Comparison of ENCODE assay signal across 19 mouse cellular contexts in the genomic region with DNA sequence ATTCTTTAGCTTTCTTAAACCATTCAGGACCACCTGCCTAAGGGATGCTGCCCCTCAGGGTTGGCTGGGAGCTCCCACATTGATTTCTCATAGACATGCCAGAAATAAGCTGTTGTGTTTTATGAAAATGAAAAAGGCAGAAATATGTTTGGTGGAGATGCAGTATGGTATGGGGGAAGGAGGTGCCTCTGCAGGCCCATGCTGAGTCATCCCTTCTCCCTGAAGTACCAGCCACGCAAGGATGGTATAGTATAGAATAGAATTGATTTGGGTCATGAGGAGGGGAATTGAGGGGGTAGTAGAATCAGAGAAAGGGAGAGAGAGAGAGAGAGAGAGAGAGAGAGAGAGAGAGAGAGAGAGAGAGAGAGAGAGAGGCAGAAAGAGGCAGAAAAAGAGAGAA. TPM values are rescaled to one million over a fixed set of nuclear protein-coding genes. Genes with fewer than 3 reads are reported as not detected.
"Had no signal": no experiment of that assay in that cellular context is flagged by ENCODE, and none has a peak within 500 bp of the region (broad histone marks: within the 10 kb centered on the region; RNA-seq: fewer than 3 reads in every experiment).

No protein-coding gene starts in this region.

- DNase-seq: kidney, adult 18-20 months; kidney, adult 9 months; kidney, postnatal 14 days; kidney, postnatal 4 days; liver; lung, adult 18-20 months; lung, postnatal 10 days; lung, postnatal 36 days; right cerebral cortex, postnatal 4 days; thymus, adult 2 months; thymus, postnatal 14 days; thymus, postnatal 4 days had no signal

- ATAC-seq: liver, embryonic 12.5 days; midbrain, embryonic 13.5 days; midbrain, embryonic 16.5 days had no signal

RNA-seq across cellular contexts. Expression of gene Izumo1r, which starts 50.9 kb away (rescaled TPM):
- total RNA-seq: layer of hippocampus, adult 18-20 months; layer of hippocampus, postnatal 14 days; left cerebral cortex, postnatal 10 days; monocyte, adult 5-6 weeks had no signal
